Mouse (Mus musculus) urinary bladder, postnatal 36 days (tissue): ENCODE results near the gene Arhgap24.

Experiments used
- DNase-seq, 2 experiments: peaks; one replicate each; pipeline ENCODE4 v3.0.0; 2022; ENCODE audit warnings: low spot score in 2 of 2, mixed read lengths in 1 of 2

The Arhgap24 gene

DNA sequence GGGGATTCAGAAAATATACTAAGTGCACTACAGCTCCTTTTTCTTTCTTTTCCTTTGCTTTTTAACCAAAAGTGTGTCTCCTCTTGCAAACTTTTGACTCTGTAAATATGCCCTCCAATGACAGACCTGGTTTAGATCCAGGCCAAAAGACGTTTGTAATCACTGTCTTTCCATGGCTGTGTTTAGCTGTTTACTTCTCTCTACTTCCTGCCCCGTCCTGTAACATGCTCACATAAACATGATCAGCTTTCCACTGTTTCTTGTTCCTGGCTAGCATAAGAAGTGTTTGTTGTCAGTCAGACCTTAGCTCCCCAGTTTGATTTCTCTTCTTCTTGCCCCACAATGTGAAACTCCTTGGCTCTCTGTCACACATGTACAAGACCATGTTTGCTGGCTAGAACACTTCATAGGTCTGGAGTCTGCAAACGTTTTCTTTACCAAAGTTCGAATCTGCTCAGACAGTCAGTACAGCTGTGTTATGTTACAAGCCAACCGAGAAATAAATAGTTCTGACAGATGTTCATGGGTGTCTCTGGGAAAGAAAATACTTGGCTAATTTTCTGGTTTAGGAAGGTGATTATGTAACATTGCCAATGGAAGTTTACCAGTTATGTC lies 189.6 kb downstream of the Arhgap24 start:
- DNase-seq, result no peak

DNA sequence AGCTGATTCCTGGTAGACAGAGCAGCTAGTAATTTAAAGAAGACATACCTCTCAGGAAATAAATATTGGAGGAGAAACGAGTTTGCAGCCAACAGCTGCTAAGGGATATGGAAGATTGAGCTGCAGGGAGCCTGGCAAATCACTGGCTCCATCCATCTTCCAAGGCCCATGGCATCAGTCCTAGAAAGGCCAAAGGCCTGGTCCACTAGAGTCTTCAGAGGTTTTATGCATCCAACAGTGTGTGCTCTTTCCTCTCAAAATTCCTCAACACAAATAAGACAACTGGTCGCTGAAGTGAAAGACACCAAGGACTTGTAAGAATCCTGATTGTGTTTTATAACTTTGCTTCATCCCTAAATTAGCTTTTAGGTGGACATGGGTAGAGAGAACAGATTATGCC lies 194.1 kb downstream of the Arhgap24 start:
- no peak for DNase-seq

- no peak for DNase-seq
Measured at GRCm38 (mm10) chr5:102677176-102677575, 196.0 kb downstream of the Arhgap24 start.

DNA sequence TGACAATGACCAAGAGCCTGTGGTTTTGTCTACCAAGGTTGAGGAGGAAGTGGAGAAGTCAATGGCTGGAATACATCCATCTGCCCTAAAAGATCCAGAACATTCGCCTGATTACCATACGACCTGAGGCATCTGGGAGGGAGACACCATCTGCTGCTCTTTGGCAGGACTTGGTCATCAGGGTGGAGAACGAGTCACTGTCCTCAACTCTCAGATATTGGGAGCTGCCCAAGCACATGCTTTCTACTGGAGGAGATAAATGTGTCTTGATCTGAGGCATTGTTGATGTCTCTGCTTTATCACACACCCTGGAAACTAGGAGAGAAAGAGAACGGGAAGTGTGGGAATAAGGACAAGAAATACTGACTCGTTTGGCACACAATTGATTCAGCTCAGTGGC lies 206.5 kb downstream of the Arhgap24 start:
- DNase-seq, result no peak

GRCm38 (mm10) chr5:102692487-102692886 lies 211.3 kb downstream of the Arhgap24 start:
- DNase-seq, result peak; percentile 32 to 52

DNA sequence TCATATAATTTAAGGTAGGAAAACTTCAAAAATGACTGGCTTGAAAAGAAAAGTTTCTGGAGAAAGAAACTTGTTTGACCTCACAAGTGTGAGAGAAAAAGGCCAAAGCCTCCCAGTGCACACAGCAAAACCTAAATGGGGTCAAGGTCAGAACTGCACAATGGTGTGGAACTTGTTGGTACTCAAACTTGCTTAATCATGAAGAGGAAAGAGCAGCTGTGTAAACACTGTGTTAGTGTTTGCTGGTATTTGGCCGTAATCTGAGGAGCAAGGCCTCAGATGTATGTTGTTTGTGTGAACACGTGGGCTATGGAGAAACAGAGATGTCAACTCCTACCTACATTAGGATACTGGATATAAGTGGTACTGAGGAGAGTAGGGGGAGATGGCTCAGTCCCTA lies 212.0 kb downstream of the Arhgap24 start:
- no peak for DNase-seq

GRCm38 (mm10) chr5:102693871-102694270 lies 212.7 kb downstream of the Arhgap24 start:
- no peak for DNase-seq

DNA sequence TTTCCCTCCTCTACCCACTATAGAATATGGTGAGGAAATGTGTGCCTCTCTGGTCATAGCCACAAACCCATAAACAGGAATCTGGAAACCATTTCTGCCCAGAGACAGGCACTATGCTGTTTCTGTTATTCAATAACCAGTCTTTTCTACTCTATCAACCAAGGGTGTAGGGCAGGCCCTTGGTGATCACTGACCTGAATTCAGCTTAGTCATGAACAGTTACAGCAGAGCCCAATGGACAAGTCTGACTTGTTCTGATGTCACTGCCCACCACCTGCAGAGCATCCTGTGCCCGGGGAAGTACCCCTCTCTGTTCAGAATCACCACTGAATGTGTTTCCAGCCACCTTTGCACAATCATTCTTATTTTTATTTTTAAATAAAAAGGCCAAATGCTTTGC lies 216.6 kb downstream of the Arhgap24 start:
- no peak for DNase-seq

GRCm38 (mm10) chr5:102698396-102698795 lies 217.2 kb downstream of the Arhgap24 start:
- no peak for DNase-seq

- DNase-seq, result peak in 1 of 2 experiments; percentile 23
Measured at GRCm38 (mm10) chr5:102698891-102699290, 217.7 kb downstream of the Arhgap24 start.

DNA sequence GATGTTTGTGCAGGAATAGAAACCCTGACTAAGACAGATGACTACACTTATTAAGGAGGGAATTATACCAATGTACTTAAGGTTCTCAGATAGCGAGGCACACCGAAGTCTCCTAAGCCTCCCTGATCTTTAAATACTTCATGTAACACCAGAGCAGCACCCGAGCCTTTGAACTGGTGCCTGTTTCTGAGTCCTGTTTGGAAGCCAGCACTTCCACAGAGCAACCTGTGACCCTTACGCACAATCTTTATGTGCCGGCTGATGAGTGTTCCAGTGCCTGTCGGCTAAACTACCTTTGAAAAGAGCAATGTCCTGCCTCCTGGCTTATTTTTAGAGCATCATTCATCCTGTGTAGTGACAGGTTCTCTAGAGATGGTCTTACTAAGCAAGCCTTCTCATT lies 221.4 kb downstream of the Arhgap24 start:
- no peak for DNase-seq

- peak; percentile 50 to 66 for DNase-seq
Measured at GRCm38 (mm10) chr5:102703325-102704099, 222.3 kb downstream of the Arhgap24 start.

DNA sequence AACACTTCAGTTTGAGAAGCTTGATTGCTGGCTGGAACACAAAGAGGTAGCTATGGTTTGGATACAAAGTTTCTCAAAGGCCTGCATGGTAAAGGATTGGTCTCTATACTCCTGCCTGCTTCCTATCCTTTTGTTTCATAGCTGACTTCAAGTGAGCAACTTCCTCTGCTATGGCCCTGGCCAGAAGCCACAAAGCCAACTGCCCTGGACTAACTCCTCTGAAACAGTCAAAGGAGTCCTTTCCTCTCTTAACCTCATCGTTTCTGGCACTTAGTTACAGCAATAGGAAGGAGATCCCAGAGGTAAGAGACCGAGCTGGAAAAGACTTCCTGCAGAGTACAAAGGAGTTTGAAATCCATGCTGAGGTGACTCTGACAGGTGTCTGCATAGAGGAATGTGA lies 224.0 kb downstream of the Arhgap24 start:
- DNase-seq, result no peak

DNA sequence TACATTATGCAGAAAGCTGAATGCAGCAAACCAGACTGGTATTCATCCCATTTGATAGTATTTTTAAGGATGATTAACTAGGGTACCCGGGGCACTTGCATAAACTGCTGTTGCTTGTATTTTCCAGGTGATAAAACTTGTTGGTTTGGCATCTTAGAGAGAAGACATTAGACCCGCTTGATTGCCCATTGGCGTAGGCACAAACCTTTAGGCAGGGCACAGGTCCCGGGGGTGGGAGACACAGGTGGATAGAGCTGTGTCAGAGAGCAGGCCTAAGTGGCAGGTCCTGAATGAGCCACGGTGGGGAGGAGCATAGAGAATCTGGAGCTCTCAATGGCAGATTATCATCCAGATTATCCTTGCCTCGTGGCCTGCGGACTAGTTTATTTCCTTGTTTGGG lies 229.1 kb downstream of the Arhgap24 start:
- no peak for DNase-seq

- peak in 1 of 2 experiments; percentile 43 for DNase-seq
Measured at GRCm38 (mm10) chr5:102719368-102719972, 238.3 kb downstream of the Arhgap24 start.

DNA sequence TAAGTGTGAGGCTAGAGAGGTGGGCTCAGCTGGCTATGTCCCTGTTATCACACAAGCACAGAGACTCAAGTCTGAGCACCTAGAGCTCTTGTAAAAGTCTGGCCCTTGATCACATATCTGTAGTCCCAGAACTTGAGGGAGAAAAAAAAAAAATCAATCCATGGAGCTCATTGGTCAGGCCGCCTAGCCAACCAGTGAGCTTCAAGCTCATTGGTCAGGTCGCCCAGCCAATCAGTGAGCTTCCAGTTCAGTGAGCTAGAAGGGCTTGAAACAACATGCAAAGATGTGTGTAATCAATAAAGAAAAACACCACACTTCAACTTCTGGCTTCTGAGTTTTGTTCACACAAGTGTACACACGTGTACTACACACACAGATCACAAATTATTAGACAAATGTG lies 242.4 kb downstream of the Arhgap24 start:
- no peak for DNase-seq

GRCm38 (mm10) chr5:102724813-102725348 lies 243.7 kb downstream of the Arhgap24 start:
- DNase-seq, result no peak

DNA sequence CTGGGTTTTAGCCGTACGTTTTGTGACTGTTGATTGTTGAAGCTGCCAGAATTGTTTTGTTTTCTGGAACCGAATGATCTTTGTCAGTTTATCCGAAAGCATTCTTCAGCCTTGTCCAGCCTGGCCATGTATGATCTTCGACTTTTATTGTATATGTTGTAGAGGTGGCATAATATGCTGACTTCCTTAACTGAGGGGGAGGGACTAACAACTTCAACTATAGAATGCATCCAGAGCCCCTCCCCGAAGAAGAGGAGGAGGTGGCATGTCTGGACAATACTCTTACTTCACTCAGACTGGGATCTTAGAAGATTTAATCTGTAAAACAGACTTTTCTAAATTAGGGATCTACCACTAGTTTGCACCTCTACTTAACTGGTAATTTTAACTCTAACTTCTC lies 244.2 kb downstream of the Arhgap24 start:
- DNase-seq, result no peak

DNA sequence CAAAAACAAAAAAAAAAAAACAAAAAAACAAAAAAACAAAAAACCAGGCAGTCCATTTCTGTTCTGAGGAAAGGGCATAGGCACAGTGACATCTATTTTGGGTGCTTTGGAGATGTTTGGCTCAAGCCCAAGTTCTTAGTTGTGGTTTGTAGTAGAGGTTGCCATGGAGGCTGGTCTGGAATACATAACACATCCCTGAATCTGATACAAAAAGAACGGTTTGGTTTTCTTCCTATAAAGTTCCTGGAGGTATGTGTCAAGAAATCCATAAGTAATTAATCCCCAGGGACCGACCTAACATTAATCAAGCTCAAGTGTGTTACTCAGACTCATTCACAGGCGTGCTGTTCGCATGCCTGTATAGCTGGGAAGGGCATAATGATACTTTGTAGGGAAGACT lies 245.8 kb downstream of the Arhgap24 start:
- no peak for DNase-seq

GRCm38 (mm10) chr5:102728531-102728930 lies 247.3 kb downstream of the Arhgap24 start:
- no peak for DNase-seq

GRCm38 (mm10) chr5:102729476-102729875 lies 248.3 kb downstream of the Arhgap24 start:
- DNase-seq, result no peak

- peak in 1 of 2 experiments; percentile 12 for DNase-seq
Measured at GRCm38 (mm10) chr5:102736131-102736530, 254.9 kb downstream of the Arhgap24 start.
